Mouse (Mus musculus) right cerebral cortex, adult 18-20 months (tissue): Measurements from ENCODE around the gene Gm5129.
"Not testable (repeated sequence)": the region's sequence is repeated elsewhere in the genome, so short reads cannot be mapped to it uniquely, and the experiment has no call there.

Experiments
- DNase-seq: peaks from one replicate; pipeline ENCODE4 v3.0.0; 2022; ENCODE audit warnings: mixed read lengths

The Gm5129 gene

DNA sequence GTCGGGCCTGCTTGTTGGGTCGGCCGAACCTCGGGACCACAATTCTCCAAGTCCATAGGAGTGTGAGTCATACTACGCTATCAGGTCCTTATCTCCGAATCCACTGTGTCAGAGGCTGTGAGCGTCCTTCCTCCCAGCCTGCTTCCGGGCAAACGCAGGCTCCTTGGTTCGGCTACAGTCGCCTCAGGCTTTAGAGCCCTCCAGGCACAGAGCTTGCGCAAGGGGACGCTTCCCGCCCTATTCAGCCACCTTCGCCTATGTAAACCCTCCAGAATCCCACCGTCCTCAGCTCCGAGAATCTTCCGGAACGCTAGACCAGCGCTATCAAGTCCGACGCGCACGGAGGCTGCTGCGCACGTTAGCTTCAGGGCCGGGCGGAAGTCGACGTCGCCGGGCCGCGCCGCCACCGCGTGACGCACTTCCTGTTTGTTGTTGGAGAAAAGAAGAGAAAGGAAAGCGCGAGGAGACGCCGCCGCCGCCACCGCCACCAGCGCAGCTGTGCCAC lies at the start of gene Gm5129, which contains the start of gene Dnajb6:
Gene Gm5129 (minus strand): TSS at position 380 of the 505 bp plus-strand sequence.
Gene Dnajb6 (plus strand): TSS at position 132 of the 505 bp plus-strand sequence.
- peak; percentile 98 for DNase-seq

DNA sequence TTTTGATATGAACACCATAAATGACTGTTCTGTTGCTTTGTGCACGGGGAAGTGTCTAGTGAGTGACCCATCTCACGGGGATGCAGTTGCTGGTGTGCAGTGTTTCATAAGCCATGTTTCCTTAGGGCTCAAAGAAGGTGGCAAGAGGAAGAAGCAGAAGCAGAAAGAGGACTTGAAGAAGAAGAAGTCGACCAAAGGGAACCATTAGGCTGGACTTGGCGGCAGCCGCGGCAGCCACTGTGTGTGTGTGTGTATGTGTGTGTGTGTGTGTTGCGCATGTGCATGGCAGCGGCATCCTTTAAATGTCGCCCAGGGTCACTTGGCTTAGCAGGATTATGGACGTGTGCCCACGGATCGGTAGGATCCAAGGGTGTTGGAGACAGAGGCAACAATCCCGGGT lies 49.2 kb upstream of the Gm5129 start:
- DNase-seq = not testable (repeated sequence)

DNA sequence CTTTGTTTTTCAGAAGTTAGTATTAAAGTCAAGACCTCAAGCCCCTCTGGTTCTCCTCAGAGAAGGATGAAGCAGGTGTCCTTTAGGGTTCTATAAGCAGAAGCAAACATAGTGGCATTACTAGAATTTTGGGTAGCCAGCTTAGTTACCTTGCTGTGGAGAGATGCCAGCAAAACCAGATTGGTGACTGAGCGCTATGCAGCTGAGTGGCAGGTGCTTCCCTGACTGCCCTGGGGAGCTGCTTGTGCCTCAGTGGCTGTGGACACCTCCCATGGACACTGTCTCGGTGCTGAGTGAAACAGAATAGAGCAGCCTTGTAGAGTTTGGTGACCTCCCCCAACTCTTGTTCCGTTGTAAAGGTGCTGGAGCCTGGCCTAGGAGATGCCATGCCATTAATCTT lies 46.5 kb upstream of the Gm5129 start:
- DNase-seq = no peak

DNA sequence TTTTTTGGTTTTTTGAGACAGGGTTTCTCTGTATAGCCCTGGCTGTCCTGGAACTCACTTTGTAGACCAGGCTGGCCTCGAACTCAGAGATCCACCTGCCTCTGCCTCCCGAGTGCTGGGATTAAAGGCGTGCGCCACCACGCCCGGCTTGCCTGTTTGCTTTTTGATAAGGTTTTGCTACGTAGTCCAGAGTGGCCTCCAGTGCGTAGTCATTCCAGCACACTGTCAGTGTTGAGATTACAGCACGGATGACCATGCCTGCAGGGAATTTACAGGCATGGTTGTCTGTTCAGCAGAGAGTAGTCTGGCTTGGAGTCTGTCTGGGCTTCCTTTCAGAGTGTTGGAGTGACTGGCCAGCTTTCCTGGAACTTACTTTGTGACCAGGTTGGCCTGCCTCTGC lies 44.0 kb upstream of the Gm5129 start:
- not testable (repeated sequence) for DNase-seq

DNA sequence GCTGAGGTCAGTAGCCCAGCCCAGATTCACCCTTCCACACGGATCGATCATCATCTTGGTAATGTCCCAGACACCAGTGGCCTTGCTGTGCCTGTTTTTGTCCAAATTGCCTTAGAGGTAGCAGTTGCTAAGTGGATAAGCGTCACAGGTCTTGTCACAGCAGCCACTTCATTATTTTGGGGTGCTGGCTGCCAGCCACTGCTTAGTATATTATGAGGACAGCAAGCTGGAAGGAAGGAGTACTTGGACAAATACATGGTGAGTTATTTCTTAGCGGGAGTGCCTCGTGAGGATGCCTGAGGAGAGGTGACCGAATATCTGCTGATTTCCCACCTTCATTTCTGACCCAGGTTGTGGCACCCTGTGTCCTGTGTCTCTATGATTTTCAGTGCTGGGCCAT lies 42.3 kb upstream of the Gm5129 start:
- peak; percentile 28 for DNase-seq

DNA sequence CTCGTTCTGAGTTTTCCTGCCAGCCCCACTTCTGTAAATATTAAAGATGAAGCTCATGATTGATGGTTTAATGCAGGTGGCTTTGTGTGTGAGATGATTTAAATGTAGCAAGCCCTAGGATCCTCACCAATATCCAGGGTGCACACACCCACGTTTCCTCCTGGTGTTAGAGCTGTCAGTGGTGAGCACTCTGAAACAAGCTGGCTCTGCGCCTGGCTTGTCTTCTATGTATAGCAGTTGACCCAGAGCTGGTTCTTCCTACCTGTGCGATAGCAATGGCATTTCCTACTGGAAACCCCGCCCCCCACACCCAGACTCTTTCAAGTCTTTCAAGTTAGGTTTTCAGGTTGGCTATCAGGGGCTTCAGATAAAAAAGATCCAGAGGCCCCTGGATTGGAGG lies 39.7 kb upstream of the Gm5129 start:
- DNase-seq = peak; percentile 66

DNA sequence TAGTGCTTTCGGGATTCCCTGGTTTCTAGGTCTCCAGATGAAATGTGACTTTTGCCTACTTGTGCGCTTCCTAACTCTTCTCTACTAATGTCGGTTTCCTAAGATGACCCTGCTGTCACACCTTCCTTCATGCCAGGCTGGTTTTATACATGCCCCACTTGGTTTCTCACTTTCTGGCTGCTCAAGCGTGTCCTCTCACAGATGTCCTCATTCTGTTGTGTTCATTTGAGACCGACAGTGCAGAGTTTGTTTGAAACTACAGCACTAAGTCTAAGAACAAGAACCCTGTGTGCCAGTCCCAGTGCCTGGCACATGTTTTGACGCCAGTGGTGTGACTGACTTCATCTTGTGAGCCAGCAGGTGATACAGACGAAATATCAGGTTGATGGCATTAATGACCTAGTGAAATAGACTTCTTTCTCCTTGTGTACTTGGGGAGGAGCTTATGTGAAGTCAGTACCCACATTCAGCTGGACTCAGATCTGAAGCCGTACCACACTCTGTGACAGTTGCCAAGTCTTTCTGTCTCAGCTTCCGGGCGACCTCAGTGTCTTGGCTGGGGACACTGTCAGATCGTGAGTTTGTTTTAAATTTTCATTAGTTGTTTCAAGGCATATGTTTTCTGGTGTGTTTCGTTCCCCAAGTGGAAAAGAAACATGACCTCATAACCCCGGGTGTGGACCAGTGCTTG lies 37.9 kb upstream of the Gm5129 start:
- no peak for DNase-seq

DNA sequence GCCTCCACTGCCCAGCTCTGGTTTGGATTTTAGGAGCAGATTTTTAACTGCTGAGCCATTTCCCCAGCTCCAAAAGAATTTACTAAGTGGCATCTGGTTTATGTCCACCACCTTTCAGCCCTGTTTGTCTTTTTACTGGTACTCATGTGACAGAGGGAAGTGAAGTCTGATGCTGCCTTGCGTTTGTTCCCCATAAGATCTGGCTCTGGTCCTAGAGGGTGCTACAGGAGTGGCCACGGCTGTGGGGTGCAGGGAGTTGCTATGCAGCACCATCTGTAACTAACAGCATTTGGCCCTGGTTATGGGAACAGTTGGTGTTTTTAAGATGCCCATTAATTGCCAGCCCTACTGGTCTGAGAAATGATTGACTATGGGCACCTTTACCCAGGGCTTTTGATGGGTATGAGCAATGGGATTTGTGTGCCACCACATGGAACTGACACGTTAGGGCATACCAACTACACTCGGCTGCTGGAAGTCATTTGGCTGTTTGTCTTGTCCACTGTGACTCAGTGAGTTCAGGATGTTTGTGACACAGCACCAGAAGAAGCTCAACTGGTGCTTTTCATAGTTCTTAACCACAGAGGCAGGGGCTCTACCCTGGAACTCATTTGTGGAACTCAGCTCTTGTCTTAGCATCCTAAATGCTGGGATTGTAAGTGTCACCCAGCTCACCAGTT lies 37.1 kb upstream of the Gm5129 start:
- no peak for DNase-seq

DNA sequence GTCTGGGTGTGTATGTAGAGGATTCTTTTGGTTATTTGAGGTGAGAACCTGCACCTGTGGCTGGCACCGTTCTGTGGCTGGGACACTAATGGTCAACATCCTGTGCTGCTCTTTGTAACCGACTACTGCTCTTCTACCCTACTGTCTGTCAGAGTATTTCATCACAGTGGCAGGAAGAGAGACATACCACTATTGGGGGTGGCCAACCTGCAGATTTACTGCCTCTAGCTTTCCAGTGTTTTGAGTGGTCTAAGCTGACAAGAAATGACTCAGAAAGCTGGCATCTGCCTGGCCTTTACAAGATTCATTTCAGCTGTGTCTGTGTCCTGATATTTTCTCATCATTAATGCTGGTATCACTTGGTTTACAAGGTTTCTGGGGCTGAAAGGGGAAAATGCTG lies 36.3 kb upstream of the Gm5129 start:
- DNase-seq = no peak

DNA sequence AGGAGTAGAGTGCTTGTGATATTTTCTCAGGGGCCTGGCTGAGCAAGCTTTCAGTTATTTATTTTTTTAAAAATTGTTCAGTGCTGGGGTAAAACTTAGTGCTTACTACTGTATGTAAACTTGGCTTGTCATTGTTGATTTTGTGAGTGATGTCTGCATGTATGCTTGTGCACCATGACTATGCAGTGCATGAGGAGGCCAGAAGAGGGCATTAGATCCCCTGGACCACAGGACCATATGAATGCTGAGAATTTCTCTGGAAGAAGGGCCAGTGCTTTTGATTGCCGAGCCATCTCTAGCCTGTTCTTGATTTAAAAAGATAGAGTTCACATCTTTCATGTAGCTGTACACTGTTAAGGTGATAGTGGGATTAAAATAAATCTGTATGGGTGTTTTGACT lies 35.2 kb upstream of the Gm5129 start:
- no peak for DNase-seq

DNA sequence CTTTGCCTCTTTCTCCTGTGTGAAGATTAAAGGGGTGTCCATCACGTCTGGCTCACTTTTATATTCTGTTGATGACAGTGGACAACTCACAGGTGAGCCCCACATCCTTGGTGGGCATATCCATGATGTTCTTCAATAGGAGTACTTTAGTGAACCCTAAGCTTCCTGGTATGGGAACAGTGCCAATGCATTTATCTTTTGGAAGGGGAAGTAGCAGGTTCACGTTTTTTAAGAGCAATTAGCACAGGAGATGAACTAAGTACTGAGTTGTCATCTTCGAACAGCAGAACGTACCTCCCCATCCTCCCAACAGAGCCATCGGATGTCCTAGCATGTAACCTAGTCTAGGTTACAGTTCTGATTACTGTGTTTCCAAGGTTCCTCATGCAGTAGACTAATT lies 23.6 kb upstream of the Gm5129 start:
- no peak for DNase-seq

DNA sequence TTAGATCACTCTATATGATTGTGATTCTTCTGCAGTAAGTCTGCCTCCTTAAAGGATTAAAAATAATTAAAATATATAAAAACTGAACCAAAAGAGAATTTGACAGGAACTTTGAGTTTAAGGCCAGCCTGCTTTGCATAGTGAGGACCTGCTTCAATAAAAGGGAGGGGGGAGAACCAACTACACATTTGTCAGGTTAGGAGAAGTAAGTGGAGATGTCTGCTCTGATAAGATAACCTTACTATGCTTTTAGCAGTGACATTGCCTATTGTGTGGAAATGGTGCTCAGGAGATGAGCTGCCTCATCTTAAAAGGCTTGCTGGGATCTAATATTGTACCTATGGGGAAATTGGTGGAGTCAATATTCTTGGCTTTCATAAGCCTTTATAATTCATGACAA lies 17.2 kb upstream of the Gm5129 start:
- no peak for DNase-seq

DNA sequence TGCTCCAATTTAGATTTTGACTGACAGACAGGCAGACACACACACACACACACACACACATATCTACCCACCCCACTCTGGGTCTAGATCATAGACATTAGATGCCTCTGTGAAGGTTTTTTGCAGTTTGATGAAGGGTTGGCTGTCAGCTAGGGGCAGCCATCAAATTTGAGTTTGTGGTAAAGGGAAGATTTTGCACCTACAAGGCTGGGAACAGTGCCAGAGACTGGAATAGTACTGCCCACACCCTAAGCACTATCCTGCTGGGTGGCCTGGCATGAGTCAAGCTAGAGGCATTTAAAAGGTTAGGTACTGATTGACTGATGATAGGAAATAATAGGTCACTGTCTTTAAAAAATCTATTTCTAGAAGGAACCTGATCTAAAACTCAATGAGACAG lies 15.6 kb upstream of the Gm5129 start:
- peak; percentile 50 for DNase-seq

DNA sequence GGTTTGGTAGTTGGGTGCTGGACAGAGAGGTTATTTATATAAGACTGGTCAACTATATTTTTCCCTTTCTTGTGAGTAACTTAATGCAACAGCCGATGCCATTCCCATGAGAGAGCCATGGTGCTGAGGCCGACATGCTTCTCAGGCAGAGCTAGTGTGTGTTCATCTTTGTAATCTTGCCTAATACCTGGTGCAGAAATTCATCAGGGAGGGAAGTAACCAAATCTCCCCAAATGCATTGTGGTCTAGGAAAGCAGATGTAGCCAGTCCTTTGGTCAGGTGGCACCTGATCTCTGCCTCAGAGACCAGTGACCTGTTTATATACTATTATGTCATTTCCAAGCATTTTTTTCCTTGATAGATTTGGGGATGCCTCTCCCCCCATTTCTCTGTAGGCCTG lies 11.9 kb upstream of the Gm5129 start:
- DNase-seq = no peak

DNA sequence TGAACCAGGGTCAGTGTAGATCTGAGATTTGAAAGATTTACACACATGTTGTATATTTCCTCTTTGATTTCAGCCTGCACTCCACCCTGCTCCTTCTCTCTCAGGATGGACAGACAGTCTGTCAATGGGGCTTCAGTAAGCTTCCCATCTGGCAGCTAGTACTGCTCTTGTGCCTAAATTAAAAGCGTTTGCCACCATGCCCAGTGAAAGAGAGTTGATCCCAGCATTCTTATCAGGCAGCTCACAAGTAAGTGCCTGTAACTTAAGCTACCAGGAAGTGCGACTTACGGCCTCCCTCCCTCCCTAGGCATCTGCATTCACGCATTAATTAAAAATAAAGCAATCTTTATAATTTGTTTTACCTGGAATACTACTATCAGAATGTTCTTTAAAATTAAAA lies 5.4 kb upstream of the Gm5129 start:
- no peak for DNase-seq

DNA sequence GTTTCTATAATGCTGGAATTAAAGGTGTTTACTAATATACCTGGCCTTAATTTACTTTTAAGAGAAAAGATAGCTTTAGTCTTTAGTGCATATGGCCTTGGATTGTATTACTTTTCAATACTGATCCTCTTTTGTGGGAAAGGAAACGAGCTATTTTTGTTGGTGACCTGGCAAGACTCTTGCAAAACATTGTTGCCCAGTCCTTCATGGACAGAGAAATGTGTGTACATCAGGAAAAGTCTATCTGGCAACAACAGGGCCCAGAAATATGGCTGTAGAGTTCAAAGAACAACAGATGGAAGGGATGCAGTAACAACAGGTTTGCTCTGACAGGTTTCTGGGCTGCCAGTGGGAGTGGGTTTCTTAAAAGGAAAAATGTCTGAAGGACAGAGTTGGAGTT lies 4.9 kb upstream of the Gm5129 start:
- no peak for DNase-seq

DNA sequence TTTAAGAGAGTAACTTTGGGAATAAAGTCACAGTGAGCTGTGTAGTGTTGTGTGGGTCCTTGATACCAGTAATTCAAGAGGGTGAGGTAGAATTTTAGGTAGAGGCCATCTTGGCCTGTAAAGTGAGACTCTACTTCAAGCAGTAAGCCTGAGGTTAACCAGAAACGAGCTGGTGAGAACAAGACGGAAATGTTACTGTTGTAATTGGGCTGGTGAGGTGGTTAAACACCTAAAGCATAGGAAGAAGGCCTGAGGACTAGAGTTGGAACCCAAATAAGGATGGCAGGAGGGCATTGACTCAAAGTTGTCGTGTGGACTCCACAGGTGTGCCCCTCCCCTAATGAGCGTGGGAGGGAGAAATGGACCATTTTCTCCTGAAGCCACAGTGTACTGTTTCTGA lies 2.3 kb upstream of the Gm5129 start:
- no peak for DNase-seq

DNA sequence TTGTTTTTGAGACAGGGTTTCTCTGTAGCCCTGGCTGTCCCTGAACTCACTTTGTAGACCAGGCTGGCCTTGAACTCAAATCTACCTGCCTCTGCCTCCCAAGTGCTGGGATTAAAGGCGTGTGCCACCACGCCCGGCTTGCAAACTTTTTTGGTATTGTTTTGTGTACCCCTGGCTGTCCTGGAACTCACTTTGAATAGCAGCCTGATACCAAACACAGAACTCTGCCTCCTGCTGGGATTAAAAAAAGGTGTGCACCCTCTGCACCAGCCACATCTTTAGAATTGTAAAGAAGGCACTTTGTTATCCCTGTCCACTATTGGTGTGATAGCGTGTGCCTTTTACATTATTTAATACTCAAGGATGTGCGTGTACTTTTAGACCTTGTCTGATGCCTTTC lies 1.7 kb upstream of the Gm5129 start:
- no peak for DNase-seq

DNA sequence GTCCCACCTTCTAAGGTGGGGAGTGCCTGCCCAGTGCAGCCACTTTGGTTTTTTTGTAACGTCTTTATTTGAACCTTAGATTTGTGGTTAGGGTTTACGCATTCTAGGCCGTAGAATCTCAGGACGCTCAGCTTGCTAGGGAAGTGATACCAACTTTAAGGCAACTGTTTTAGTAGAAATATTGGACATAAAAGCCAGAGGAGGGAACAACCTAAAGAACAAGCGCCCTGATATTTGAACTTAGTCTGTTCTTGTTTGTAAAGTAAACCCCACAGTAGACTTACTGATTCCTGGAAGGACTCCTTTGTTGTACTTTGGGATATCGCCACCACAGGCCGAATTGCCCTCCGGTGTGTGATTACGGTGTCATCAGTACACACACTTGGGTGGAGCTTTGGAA lies 1.2 kb upstream of the Gm5129 start:
- no peak for DNase-seq

DNA sequence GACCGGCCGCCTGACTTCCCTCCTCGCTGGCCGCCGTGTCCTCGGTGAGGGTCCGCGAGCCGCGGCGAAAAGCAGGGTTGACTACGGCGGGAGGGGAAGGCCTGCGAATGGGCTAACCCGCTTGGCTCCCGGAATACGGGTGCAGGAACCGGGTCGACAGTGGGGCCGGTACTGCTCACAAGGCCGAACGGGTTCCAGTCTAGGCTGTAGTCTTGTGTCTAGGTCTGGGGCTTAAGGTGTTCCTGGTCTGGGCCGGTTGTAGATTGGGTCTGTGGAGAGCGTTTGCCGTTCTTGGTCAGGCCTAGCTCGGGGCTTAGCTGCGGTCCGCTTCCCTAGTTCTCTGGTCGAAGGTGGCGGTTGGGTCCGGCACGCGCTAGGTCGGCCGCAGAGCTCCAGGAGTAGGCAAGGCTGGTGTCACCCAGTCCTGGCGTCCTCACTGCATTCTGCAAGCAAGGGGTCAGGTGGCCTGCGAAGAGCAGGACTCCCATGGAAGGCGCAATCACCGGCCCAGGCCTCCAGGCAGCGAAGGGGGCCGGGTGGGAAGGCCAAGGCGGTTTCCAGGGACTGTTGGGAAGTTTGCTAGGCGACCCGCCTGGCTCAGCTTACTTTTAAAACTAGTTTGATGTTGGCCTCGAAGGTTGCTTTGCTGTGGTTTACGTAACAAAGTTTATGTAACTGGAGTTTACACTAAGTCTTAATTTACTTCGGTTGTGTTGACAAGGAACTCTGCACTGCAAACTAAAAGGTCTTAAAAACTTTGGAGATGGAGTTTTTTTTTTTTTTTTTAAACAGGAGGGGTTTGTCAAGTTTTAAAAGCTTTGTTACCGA lies 551 bp upstream of the Gm5129 start:
- DNase-seq = no peak

DNA sequence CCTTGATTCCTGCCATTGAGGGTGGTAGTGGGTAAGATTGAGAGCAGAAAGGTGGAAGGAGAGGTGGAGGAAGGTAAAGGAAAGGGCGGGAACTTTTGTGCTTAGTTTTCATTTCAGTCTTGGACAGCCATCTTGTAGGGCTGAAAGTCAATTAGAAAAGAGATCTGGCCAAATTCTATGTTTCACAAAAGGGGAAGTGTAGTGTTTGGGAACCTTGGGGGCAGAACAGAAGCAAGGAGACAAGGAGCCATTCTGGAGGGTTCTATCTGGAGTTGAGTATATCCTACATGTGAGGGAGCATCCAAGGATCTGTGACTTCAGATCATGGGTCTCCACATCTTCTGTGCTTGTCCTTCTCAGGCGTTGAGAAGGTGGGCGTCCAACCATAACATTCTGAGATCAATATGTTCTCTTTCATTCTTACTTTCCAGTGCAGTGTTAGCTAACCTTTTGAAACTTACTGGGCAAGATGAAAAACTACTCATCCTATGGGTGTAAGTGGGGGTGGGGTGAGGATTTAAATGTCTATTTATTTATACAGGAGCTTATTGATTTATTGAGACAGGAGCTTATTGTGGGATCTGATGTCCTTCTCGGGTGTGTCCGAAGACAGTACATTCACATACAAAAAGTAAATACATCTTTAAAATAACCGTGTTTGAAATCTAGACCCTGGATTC lies 765 bp downstream of the Gm5129 start:
- no peak for DNase-seq

DNA sequence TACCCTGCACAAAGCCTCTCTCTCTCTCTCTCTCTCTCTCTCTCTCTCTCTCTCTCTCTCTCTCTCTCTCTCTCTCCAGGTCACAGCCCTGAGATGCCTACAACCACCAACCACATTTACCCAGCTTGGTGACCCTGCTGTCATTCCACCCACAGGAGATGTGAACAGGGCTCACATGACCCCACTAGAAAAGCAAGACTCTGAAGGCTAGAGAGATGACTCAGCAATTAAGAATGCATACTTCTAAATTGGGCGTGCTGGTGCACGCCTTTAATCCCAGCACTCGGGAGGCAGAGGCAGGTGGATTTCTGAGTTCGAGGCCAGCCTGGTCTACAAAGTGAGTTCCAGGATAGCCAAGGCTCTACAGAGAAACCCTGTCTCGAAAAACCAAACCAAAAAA lies 9.7 kb downstream of the Gm5129 start:
- DNase-seq = not testable (repeated sequence)

DNA sequence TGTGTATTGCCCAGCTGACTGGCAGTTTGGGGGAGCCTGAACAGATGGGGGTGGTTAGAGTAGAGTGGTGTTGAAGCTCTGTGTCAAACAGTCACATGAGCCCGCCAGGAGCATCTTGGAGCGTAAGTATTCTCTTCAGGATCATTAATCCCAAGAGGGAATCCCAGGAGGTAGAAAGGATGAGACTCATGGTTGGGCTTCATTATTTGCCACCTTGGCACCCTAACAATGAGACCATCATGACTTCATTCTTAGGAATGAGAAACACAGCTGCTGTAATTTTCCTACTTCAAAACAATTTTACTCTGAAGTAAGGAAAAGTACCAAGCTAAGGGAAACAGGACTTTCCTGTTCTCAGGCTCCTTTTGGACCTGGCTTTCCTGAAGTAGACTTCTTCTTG lies 10.4 kb downstream of the Gm5129 start:
- no peak for DNase-seq
